Mouse (Mus musculus) heart, postnatal 10 days (tissue): ENCODE measurements at regions not wholly inside any gene's neighbourhood (a gene's known extent, or its start where the extent isn't known, plus 50 kb on each side); places are given as distances from the start of the nearest gene placed in this dataset.

Experiments used
- DNase-seq, 2 experiments: peaks; one replicate each; pipeline ENCODE4 v3.0.0; 2021
- intact Hi-C: fragments of 180-260 bp; cut with DNase I; formaldehyde crosslinking; loops from one replicate; pipeline ENCODE4 v1.15.1; 2025

GRCm38 (mm10) chr6:44092336-44092735 is 426.3 kb upstream of the Tpk1 start:
- intact Hi-C loops = loop anchor here (2.0 kb wide), 1 partner anchor 934 kb away; no protein-coding TSS in a partner anchor
- no peak for DNase-seq

GRCm38 (mm10) chr6:44081922-44082552 is 416.0 kb upstream of the Tpk1 start:
- intact Hi-C loops = no loop called here
- DNase-seq = no peak

GRCm38 (mm10) chr6:44073124-44073523 is 407.0 kb upstream of the Tpk1 start:
- no peak for DNase-seq
- intact Hi-C loops = no loop called here

- no peak for DNase-seq
- intact Hi-C loops = no loop called here
Observed at GRCm38 (mm10) chr6:44067841-44068240, 401.8 kb upstream of the Tpk1 start.
